Mouse (Mus musculus) testis, adult 2 months (tissue): Measurements from ENCODE around the gene Ccpg1. TPM values are rescaled to one million over a fixed set of nuclear protein-coding genes. Genes with fewer than 3 reads are reported as not detected.

Experiments used
- H3K27ac ChIP-seq: fragments of 200-500 bp; 2 replicates; pipeline ENCODE4 v1.5.1; 2012; ENCODE audit warnings: low read depth, low read length; ENCODE audit not compliant: control insufficient read depth, insufficient read depth
- H3K27me3 ChIP-seq: fragments of 200-500 bp; 2 replicates; pipeline ENCODE4 v1.6.1; 2012; ENCODE audit warnings: mild to moderate bottlenecking, low read length, moderate library complexity; ENCODE audit not compliant: control insufficient read depth, insufficient read depth
- H3K36me3 ChIP-seq: fragments of 200-500 bp; 2 replicates; pipeline ENCODE4 v1.6.1; 2012; ENCODE audit warnings: mild to moderate bottlenecking, low read length; ENCODE audit not compliant: control insufficient read depth, insufficient read depth
- H3K4me1 ChIP-seq: fragments of 200-500 bp; 2 replicates; pipeline ENCODE4 v1.6.1; 2012; ENCODE audit warnings: low read length; ENCODE audit not compliant: control insufficient read depth, insufficient read depth
- H3K4me3 ChIP-seq: fragments of 200-500 bp; 2 replicates; pipeline ENCODE4 v1.5.1; 2012; ENCODE audit warnings: low read depth, mild to moderate bottlenecking, low read length, moderate library complexity, mixed read lengths; ENCODE audit not compliant: control insufficient read depth
- CTCF ChIP-seq: fragments of 200-500 bp; IDR thresholded peaks from 2 replicates; pipeline ENCODE4 v1.5.1; 2012; ENCODE audit warnings: low read depth, mild to moderate bottlenecking, inconsistent platforms, low read length, moderate library complexity; ENCODE audit not compliant: control insufficient read depth, insufficient read depth, insufficient replicate concordance
- POLR2A ChIP-seq: fragments of 200-500 bp; IDR thresholded peaks from 2 replicates; pipeline ENCODE4 v1.6.1; 2012; ENCODE audit warnings: low read depth, mild to moderate bottlenecking, inconsistent platforms, low read length, moderate library complexity; ENCODE audit not compliant: control insufficient read depth
- polyA plus RNA-seq: library from polyadenylated mRNA; depleted of rRNA; stranded (reverse); fragments of >200 nt; gene quantifications from 2 replicates; pipeline ENCODE4 v1.2.3, GENCODE M21; 2012

The Ccpg1 gene
- polyA plus RNA-seq, 1 experiment: 38.9 TPM

DNA sequence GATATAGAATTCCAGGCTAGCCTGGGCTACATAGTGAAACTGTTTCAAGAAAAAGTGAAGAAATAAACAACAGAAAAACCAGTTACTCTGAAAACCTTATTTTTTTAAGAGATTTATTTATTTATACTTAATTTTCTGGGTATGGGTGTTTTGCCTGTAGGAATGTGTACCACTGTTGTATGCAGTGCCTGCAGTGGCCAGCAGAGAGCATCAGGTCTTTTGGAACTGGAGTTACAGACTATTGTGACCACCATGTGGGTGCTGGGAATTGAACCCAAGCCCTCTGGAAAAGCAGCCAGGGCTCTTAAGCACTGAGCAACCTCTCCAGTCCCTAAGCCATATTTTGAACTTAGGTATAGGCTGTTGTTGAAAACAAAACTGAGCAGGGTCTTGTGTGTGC is 12.2 kb upstream of the Ccpg1 start:
- H3K4me3 ChIP-seq: no peak overlapping the region
- H3K36me3 ChIP-seq: no peaks in the 10 kb centered on the region; the same call in 1 of the 2 replicates
- H3K4me1 ChIP-seq: no peaks in the 10 kb centered on the region
- H3K27ac ChIP-seq: no peak overlapping the region
- H3K27me3 ChIP-seq: no peaks in the 10 kb centered on the region
- TF ChIP-seq POLR2A (no peak), CTCF (no peak)

DNA sequence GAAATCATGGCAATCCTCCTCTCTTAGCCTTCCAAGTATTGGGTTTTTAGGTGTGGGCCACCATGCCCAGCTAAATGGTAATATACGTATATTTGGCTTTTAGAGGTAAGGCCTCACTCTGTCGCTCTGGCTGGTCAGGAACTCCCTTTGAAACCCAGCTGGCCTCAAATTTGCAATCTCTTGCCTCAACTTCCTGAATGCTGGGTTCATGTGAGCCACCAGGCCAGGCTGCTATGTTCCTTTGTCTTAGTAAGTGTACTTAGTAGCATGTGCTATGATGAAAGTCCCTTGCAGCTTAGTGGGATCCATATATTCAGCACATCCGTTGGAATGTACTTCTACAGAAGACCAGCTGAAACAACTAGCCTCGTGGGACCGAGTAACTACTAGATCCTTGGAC is 10.5 kb upstream of the Ccpg1 start:
- Histone ChIP-seq H3K27me3 (no peaks in the 10 kb centered on the region), H3K36me3 (no peaks in the 10 kb centered on the region; the same call in 1 of the 2 replicates), H3K4me3 (no peak overlapping the region), H3K4me1 (no peaks in the 10 kb centered on the region), H3K27ac (no peak overlapping the region)
- no peak for TF ChIP-seq CTCF
- no peak for TF ChIP-seq POLR2A

DNA sequence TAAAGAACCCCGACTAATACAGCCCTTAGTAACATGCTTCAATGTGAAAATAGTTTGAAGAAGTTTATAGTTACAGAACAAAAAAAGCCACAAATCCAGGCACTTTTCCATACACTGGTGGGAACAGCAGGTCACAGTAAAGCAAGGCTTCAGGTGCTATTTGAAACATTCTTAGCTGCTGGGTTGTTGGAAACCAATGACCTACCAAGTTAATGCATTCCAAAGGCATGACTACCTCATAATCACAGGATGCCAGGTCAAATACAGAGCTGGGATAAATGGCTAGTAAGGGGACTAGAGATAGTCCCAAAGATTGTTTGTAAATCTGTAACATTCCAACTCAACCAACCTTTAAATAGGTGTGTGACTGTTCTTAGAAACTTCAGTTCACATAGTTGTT is 10.0 kb upstream of the Ccpg1 start:
- no peak overlapping the region for H3K27ac ChIP-seq
- TF ChIP-seq POLR2A (no peak), CTCF (no peak)
- no peaks in the 10 kb centered on the region; the same call in 1 of the 2 replicates for H3K36me3 ChIP-seq

DNA sequence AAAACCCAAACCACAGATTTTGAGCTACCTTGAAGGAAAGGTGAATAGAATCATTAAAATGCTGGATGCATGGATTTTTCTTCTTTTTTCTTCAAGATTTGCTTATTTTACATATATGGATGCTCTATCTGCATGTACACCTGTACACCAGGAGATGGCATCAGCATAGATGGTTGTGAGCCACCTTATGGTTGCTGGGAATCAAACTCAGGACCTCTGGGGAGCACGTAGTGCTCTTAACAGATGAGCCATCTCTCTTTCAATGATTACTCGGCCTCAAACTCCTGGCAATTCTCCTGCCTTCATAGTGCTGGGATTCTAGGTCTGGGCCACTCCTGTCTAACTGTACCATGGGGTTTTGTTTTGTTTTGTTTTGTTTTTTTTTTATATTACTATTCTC is 2.2 kb upstream of the Ccpg1 start:
- Histone ChIP-seq H3K4me3 (peak overlapping the region; percentile 44; the same call in 1 of the 2 replicates), H3K27me3 (no peaks in the 10 kb centered on the region), H3K36me3 (no peaks in the 10 kb centered on the region), H3K27ac (no peak overlapping the region), H3K4me1 (no peaks in the 10 kb centered on the region)
- TF ChIP-seq CTCF (no peak), POLR2A (no peak)

More for the DNA sequence above, 10.0 kb upstream of the Ccpg1 start:
- Histone ChIP-seq H3K4me3 (no peak overlapping the region), H3K27me3 (no peaks in the 10 kb centered on the region), H3K4me1 (no peaks in the 10 kb centered on the region)

DNA sequence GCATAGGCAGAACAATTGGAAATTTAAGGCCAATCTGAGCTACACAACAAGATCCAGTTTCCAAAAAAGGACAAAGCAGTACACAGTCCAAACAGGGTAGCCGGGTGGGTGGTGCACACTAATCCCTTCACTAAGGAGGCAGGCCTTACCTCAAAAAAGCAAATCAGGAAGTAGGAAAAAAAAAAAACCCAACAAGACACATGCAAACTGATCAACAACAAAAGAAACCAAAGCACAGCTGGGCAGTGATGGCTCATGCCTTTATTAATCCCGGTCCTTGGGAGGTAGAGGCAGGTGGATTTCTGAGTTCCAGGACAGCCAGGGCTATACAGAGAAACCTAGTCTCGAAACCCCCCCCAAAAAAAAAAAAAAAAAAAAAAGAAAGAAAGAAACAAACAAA is 2.5 kb downstream of the Ccpg1 start:
- Histone ChIP-seq H3K4me1 (no peaks in the 10 kb centered on the region), H3K27ac (no peak overlapping the region), H3K4me3 (no peak overlapping the region), H3K36me3 (no peaks in the 10 kb centered on the region), H3K27me3 (no peaks in the 10 kb centered on the region)
- TF ChIP-seq POLR2A: no peak
- TF ChIP-seq CTCF: no peak

DNA sequence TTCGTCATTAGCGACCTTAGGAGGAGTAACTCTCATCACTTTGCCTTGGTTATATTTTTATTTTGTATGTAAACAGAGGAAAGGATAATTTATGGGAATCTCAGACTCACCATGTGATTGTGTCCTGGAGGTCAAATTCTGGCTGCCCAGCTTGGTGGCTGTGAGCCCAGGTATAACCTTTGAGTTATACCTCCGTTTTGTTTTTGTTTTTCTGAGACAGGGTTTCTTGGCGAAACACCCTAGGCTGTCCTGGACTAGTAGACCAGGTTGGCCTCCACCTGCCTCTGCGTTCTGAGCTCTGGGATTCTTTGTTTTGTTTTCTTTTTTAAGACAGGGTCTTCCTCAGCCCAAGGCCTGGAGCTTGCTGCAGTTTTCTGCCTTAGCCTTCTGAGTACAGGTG is 3.5 kb downstream of the Ccpg1 start:
- Histone ChIP-seq H3K4me1 (no peaks in the 10 kb centered on the region), H3K4me3 (no peak overlapping the region), H3K36me3 (no peaks in the 10 kb centered on the region), H3K27ac (no peak overlapping the region), H3K27me3 (no peaks in the 10 kb centered on the region)
- TF ChIP-seq CTCF: no peak
- no peak for TF ChIP-seq POLR2A

DNA sequence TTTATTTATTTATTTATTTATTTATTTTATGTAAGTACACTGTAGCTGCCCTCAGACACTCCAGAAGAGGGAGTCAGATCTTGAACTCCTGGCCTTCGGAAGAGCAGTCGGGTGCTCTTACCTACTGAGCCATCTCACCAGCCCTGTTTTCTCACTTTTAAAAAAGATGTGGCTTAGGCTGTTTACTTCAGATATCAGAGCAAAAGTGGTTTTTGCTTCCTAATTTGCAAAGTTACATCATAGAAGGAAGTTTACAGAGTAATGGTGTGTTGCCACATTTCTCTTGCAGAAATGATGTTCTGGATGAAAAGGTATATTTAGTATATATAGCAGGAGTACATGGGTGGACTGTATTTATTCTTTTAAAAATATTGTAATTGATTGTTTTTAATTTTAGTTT is 6.2 kb downstream of the Ccpg1 start:
- TF ChIP-seq POLR2A: no peak
- TF ChIP-seq CTCF: no peak
- no peaks in the 10 kb centered on the region for H3K36me3 ChIP-seq
- no peak overlapping the region for H3K27ac ChIP-seq
- 0 out of 2 replicates have a peak, but pooled peaks cover 2% of the 10 kb centered on the region for H3K4me1 ChIP-seq
- no peaks in the 10 kb centered on the region for H3K27me3 ChIP-seq
- H3K4me3 ChIP-seq: no peak overlapping the region

DNA sequence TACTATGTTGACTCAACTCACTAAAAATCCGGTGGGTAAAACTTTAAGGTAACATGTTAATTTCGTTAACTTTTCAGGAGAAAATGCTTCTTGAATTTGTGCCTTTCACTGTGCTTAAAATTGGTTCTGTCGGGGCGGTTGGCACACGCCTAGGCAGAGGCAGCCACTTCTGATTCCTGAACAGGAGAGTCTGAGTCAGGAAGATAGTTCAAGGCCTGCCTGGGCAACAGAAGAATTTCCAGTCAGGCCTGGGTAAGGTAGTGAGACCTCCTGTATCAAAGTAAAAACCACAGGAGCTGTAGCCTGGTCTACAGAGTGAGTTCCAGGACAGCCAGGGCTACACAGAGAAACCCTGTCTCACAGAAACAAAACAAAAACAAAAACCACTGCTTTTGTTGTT is 7.3 kb downstream of the Ccpg1 start:
- H3K4me3 ChIP-seq: no peak overlapping the region
- H3K4me1 ChIP-seq: 0 out of 2 replicates have a peak, but pooled peaks cover 2% of the 10 kb centered on the region
- no peaks in the 10 kb centered on the region for H3K36me3 ChIP-seq
- H3K27ac ChIP-seq: no peak overlapping the region
- no peaks in the 10 kb centered on the region for H3K27me3 ChIP-seq
- TF ChIP-seq POLR2A (no peak), CTCF (no peak)
